Mouse (Mus musculus): Measurements from ENCODE around the gene Kif23.

DNA sequence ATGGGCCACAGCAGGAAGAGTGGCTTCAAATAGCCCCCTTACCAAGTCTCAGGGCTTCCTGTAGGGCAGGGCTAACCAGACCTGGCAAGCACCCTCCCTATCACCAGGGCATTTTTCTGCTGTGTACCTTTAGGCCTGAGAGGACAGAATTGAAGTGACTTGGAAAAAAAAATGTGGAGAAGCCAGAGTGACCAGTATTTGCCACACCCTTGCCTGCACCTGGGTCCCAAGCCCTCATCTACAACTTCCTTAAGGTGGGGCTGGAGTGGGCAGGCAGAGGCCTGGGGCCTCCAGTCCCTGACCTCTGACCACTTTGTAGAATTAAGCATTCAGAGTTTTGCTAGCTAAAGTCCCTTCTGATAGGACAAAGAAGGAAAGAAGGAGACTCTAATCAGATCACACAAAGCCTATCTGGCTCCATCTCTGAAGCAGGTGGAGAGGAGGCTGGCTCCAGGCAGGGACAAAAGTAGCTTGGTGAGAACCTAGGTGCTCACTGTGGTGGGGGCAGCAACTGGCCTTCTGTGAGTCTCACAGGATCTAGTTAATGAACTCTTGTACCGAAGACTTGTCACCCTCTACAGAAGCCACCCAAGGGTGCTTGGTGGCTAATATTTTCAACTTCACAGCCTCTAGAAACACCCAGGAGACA, 13.5 kb upstream of the Kif23 start:
- TF ChIP-seq POLR2A (IDR thresholded peaks at IDR 0.05; ENCODE audit: extremely low read depth, insufficient read depth, low read length) (no peak), CTCF (IDR thresholded peaks at IDR 0.05; ENCODE audit: low read depth, low read length) (no peak)
